Mouse (Mus musculus): ENCODE measurements around the gene Rap1gap2.
"Not testable (repeated sequence)": the region's sequence is repeated elsewhere in the genome, so short reads cannot be mapped to it uniquely, and the experiment has no call there.

Rap1gap2 gene

GRCm38 (mm10) chr11:74621974-74622669 lies 11.4 kb upstream of the Rap1gap2 start:
- DNase-seq (ENCODE audit: low spot score in 2 of 2), result peak; percentile 16 to 50

- no peak for DNase-seq (ENCODE audit: low spot score in 2 of 2)
Observed at GRCm38 (mm10) chr11:74619956-74620300, 9.2 kb upstream of the Rap1gap2 start.

- DNase-seq (ENCODE audit: low spot score in 2 of 2), result peak; percentile 54 to 60
Observed at GRCm38 (mm10) chr11:74619201-74619955, 8.7 kb upstream of the Rap1gap2 start, which contains the start of gene Ccdc92b. Gene Ccdc92b, plus strand, starts transcription at chr11:74619605.

- no peak for DNase-seq (ENCODE audit: low spot score in 2 of 2)
Observed at GRCm38 (mm10) chr11:74615571-74615970, 4.9 kb upstream of the Rap1gap2 start.

GRCm38 (mm10) chr11:74613428-74613827 lies 2.7 kb upstream of the Rap1gap2 start:
- DNase-seq (ENCODE audit: low spot score in 2 of 2), result no peak

- DNase-seq (ENCODE audit: low spot score in 2 of 2), result no peak
Observed at GRCm38 (mm10) chr11:74611437-74611836, 722 bp upstream of the Rap1gap2 start.

- DNase-seq (ENCODE audit: low spot score in 2 of 2), result no peak
Observed at GRCm38 (mm10) chr11:74610068-74610467, 647 bp downstream of the Rap1gap2 start.

GRCm38 (mm10) chr11:74602286-74602685 lies 8.4 kb downstream of the Rap1gap2 start:
- no peak for DNase-seq (ENCODE audit: low spot score in 2 of 2)

- no peak for DNase-seq (ENCODE audit: low spot score in 2 of 2)
Observed at GRCm38 (mm10) chr11:74597990-74598337, 12.8 kb downstream of the Rap1gap2 start.

GRCm38 (mm10) chr11:74597283-74597989 lies 13.3 kb downstream of the Rap1gap2 start:
- DNase-seq (ENCODE audit: low spot score in 2 of 2), result no peak

- DNase-seq (ENCODE audit: low spot score in 2 of 2), result no peak
Observed at GRCm38 (mm10) chr11:74592246-74592645, 18.5 kb downstream of the Rap1gap2 start.

- no peak for DNase-seq (ENCODE audit: low spot score in 2 of 2)
Observed at GRCm38 (mm10) chr11:74590691-74591090, 20.0 kb downstream of the Rap1gap2 start.

GRCm38 (mm10) chr11:74590239-74590596 lies 20.5 kb downstream of the Rap1gap2 start:
- no peak for DNase-seq (ENCODE audit: low spot score in 2 of 2)

- DNase-seq (ENCODE audit: low spot score in 2 of 2), result no peak
Observed at GRCm38 (mm10) chr11:74589401-74590238, 21.1 kb downstream of the Rap1gap2 start.

- no peak for DNase-seq (ENCODE audit: low spot score in 2 of 2)
Observed at GRCm38 (mm10) chr11:74586401-74586800, 24.3 kb downstream of the Rap1gap2 start.

GRCm38 (mm10) chr11:74584946-74585723 lies 25.6 kb downstream of the Rap1gap2 start:
- no peak for DNase-seq (ENCODE audit: low spot score in 2 of 2)

- DNase-seq (ENCODE audit: low spot score in 2 of 2), result no peak
Observed at GRCm38 (mm10) chr11:74583824-74584349, 26.8 kb downstream of the Rap1gap2 start.

GRCm38 (mm10) chr11:74582464-74582863 lies 28.3 kb downstream of the Rap1gap2 start:
- no peak for DNase-seq (ENCODE audit: low spot score in 2 of 2)

- DNase-seq (ENCODE audit: low spot score in 2 of 2), result not testable (repeated sequence)
Observed at GRCm38 (mm10) chr11:74581333-74581732, 29.4 kb downstream of the Rap1gap2 start.

- peak; percentile 43 to 71 for DNase-seq (ENCODE audit: low spot score in 2 of 2)
Observed at GRCm38 (mm10) chr11:74577068-74577467, 33.6 kb downstream of the Rap1gap2 start.

- DNase-seq (ENCODE audit: low spot score in 2 of 2), result peak; percentile 52 to 71
Observed at GRCm38 (mm10) chr11:74575940-74576339, 34.8 kb downstream of the Rap1gap2 start.
